Mouse (Mus musculus) kidney, embryonic 16.5 days (tissue): ENCODE measurements at regions not wholly inside any gene's neighbourhood (a gene's known extent, or its start where the extent isn't known, plus 50 kb on each side); places are given as distances from the start of the nearest gene placed in this dataset.
"Not testable (repeated sequence)": the region's sequence is repeated elsewhere in the genome, so short reads cannot be mapped to it uniquely, and the experiment has no call there.

Experiments
- ATAC-seq: fragments of 200-750 bp; cut with Nextera tagmentation; 2 replicates; pipeline ENCODE4 v1.8.0; 2017; ENCODE audit warnings: moderate TSS enrichment; ENCODE audit not compliant: low FRiP score, low TSS enrichment
- H3K27ac ChIP-seq: fragments of 300-500 bp; sonication (generic); 2 replicates; pipeline ENCODE4 v1.5.1; 2014; ENCODE audit warnings: low read length
- H3K27me3 ChIP-seq: fragments of 300-500 bp; sonication (generic); 2 replicates; pipeline ENCODE4 v1.6.1; 2014; ENCODE audit warnings: low read length, control low read depth, mixed read lengths; ENCODE audit not compliant: insufficient read depth
- H3K36me3 ChIP-seq: fragments of 300-500 bp; sonication (generic); 2 replicates; pipeline ENCODE4 v1.6.1; 2014; ENCODE audit warnings: low read length, control low read depth, mixed read lengths; ENCODE audit not compliant: insufficient read depth
- H3K4me1 ChIP-seq: fragments of 300-500 bp; sonication (generic); 2 replicates; pipeline ENCODE4 v1.6.1; 2014; ENCODE audit warnings: low read length, control low read depth, mixed read lengths; ENCODE audit not compliant: insufficient read depth
- H3K4me2 ChIP-seq: fragments of 300-500 bp; sonication (generic); replicated peaks from 2 replicates; pipeline ENCODE4 v1.6.1; 2014; ENCODE audit warnings: low read depth, low read length
- H3K4me3 ChIP-seq: fragments of 300-500 bp; sonication (generic); 2 replicates; pipeline ENCODE4 v1.5.1; 2014; ENCODE audit warnings: mild to moderate bottlenecking, low read length
- H3K9ac ChIP-seq: fragments of 300-500 bp; sonication (generic); replicated peaks from 2 replicates; pipeline ENCODE4 v1.6.1; 2014; ENCODE audit warnings: low read length
- H3K9me3 ChIP-seq: fragments of 300-500 bp; sonication (generic); 2 replicates; pipeline ENCODE4 v1.6.1; 2016; ENCODE audit warnings: low read length, control low read depth
- WGBS: fragments of 180-500 bp; shearing (Covaris S2); extraction: QIAGEN DNeasy Blood & Tissue Kit; methylation state at CpG from one replicate; pipeline ENCODE4 v1.1.7; 2014; 5-methylcytosine and 5-hydroxymethylcytosine counted together

DNA sequence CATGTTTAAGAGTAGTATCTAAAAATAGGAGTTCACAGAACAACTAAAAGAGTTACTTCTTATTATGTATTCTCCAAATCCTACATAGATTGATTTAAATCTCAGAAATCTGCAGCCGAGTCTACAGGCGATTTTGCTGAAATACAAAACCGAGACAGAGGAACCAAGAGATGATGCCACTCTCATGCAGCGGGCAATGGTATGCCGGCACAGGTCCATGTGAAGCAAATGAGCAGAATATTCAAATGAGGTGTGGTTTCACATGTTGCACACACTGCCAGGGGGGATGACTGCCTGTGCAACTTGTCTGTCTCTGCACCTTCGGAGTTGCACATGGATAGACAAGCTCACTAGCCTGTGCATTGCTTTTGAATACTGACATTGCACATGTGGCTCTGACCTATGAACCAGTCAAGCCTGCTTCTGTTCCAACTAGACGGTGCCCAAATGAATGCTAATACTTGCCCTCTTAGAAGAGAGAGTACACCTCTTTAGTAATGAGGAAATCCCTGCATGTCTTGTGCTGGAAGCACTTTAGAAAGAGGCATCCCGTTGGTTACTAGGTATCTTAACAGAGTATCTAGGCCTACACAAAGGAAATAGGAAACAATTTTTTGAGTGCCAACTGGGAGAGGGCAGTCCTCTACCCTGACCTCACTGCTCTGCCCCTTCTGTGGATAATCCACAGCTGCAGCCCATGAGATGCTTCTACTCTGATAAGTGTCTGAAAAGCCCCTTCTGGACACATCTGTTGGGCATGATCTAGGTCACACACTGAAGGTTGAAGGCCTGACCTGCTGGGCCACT, 787.4 kb upstream of the Pou3f3 start:
- Histone ChIP-seq H3K27ac (no peak overlapping the region), H3K36me3 (no peaks in the 10 kb centered on the region), H3K4me3 (no peak overlapping the region), H3K4me1 (no peaks in the 10 kb centered on the region), H3K4me2 (no peak overlapping the region), H3K27me3 (no peaks in the 10 kb centered on the region), H3K9me3 (no peaks in the 10 kb centered on the region), H3K9ac (no peak overlapping the region)
- no peak for ATAC-seq
- WGBS = 89% methylated on average over 8 of the region's 8 CpGs

GRCm38 (mm10) chr1:41908808-41909110, 786.8 kb upstream of the Pou3f3 start:
- Histone ChIP-seq H3K4me1 (no peaks in the 10 kb centered on the region), H3K9ac (no peak overlapping the region), H3K9me3 (no peaks in the 10 kb centered on the region), H3K36me3 (no peaks in the 10 kb centered on the region), H3K4me3 (no peak overlapping the region), H3K27me3 (no peaks in the 10 kb centered on the region), H3K4me2 (no peak overlapping the region), H3K27ac (no peak overlapping the region)
- ATAC-seq = no peak
- WGBS = 93% methylated on average over 5 of the region's 5 CpGs

- no peak for ATAC-seq
- 79% methylated on average over 5 of the region's 5 CpGs for WGBS
- H3K4me1 ChIP-seq = no peaks in the 10 kb centered on the region
- H3K9ac ChIP-seq = no peak overlapping the region
- no peaks in the 10 kb centered on the region for H3K27me3 ChIP-seq
- no peak overlapping the region for H3K27ac ChIP-seq
- H3K36me3 ChIP-seq = no peaks in the 10 kb centered on the region
- no peak overlapping the region for H3K4me3 ChIP-seq
- no peaks in the 10 kb centered on the region for H3K9me3 ChIP-seq
- no peak overlapping the region for H3K4me2 ChIP-seq
Observed at GRCm38 (mm10) chr1:41909799-41910198, 785.8 kb upstream of the Pou3f3 start.

DNA sequence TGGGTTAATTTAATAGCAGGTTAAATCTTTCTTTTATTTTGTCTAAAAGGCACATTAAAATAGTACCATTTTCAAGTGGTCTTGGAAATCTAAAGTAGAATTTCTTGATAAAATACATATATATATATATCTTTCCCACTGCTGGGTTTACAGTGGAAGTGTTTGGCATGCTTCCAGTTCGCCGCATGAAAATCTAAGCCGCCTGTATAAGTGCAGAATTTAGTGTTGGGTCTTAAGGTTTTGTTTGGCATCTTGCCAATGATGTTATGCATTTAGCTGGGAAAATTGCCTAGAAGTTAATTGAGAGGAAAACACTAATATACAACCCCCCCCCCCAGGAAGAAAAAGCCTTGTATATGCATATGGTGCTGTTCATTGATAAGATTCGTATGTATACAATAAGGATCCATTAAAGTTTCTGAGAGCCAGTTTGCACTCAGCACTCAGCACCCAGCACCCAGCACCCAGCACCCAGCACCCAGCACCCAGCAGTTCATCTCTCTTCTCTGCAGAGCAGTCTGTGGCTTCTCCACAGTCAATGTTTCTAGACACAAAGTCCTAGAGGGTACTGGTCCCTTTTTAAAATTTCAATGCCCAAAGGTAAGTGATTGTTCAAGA, 778.7 kb upstream of the Pou3f3 start:
- Histone ChIP-seq H3K9me3 (no peaks in the 10 kb centered on the region), H3K36me3 (no peaks in the 10 kb centered on the region), H3K27me3 (no peaks in the 10 kb centered on the region), H3K27ac (no peak overlapping the region), H3K9ac (no peak overlapping the region), H3K4me3 (no peak overlapping the region), H3K4me1 (no peaks in the 10 kb centered on the region), H3K4me2 (no peak overlapping the region)
- peak; percentile 57; the same call in 1 of the 2 replicates for ATAC-seq
- 38% methylated on average over 4 of the region's 4 CpGs for WGBS

- H3K9me3 ChIP-seq, H3K9ac ChIP-seq, H3K27me3 ChIP-seq, H3K4me1 ChIP-seq, H3K4me3 ChIP-seq, H3K4me2 ChIP-seq, H3K27ac ChIP-seq, H3K36me3 ChIP-seq: not testable (repeated sequence)
- peak; percentile 49; the same call in 1 of the 2 replicates for ATAC-seq
- 70% methylated on average over 5 of the region's 5 CpGs for WGBS
Observed at GRCm38 (mm10) chr1:41917807-41918206, 777.8 kb upstream of the Pou3f3 start.

- no peak overlapping the region for H3K9ac ChIP-seq
- H3K9me3 ChIP-seq = no peaks in the 10 kb centered on the region
- H3K27me3 ChIP-seq = no peaks in the 10 kb centered on the region
- H3K27ac ChIP-seq = no peak overlapping the region
- H3K4me2 ChIP-seq = 0 out of 2 replicates have a peak overlapping the region, but pooled peaks have one; percentile 10
- H3K4me3 ChIP-seq = no peak overlapping the region
- WGBS = 56% methylated on average over 11 of the region's 11 CpGs
- H3K4me1 ChIP-seq = no peaks in the 10 kb centered on the region
- H3K36me3 ChIP-seq = no peaks in the 10 kb centered on the region
- ATAC-seq = no peak
Observed at GRCm38 (mm10) chr1:41918394-41919262, 776.9 kb upstream of the Pou3f3 start.

DNA sequence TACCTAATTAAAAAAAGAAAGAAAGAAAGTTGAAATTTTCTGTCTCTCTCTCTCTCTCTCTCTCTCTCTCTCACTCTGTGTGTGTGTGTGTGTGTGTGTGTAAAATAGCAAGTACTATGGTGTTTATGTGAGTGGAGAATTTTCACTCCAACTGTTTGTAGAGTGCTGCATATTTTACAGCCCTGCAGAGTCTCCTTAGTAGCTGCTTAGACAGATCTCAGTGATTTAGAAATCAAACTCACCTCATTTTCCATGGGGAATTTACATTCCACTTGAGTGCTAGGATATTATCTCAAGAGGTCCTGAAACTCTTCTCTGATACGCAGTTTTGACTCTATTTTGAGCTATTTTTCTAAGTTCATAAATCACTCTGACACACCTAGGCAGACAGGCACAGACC, 761.8 kb upstream of the Pou3f3 start:
- H3K27ac ChIP-seq = no peak overlapping the region
- no peak overlapping the region for H3K4me2 ChIP-seq
- H3K36me3 ChIP-seq = no peaks in the 10 kb centered on the region
- H3K27me3 ChIP-seq = no peaks in the 10 kb centered on the region
- WGBS = 58% methylated on average over 1 of the region's 1 CpGs
- H3K4me1 ChIP-seq = no peaks in the 10 kb centered on the region
- no peak for ATAC-seq
- H3K4me3 ChIP-seq = no peak overlapping the region
- H3K9ac ChIP-seq = no peak overlapping the region
- H3K9me3 ChIP-seq = no peaks in the 10 kb centered on the region

- Histone ChIP-seq H3K27ac (no peak overlapping the region), H3K4me1 (no peaks in the 10 kb centered on the region), H3K9ac (no peak overlapping the region), H3K9me3 (no peaks in the 10 kb centered on the region), H3K36me3 (no peaks in the 10 kb centered on the region), H3K4me3 (no peak overlapping the region), H3K4me2 (no peak overlapping the region), H3K27me3 (no peaks in the 10 kb centered on the region)
- no peak for ATAC-seq
- 89% methylated on average over 7 of the region's 7 CpGs for WGBS
Observed at GRCm38 (mm10) chr1:41935912-41936478, 759.6 kb upstream of the Pou3f3 start.

DNA sequence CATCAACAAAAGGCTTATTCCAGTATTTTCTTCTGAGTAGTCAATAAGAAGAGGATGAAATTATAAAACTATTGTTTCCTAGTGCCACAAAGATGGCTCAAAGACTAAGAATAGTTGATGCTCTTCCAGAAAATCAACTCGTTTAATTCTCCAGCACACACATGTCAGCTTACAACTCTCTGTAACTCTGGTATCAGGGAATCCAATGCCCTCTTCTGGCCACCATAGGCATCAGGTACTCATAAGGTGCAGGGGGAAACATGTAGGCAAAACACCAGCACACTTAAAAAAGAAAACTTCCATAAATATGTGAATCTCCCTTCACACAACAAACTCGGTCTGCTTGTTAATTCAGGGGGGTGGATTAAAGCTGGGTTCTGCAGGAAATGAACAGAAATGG, 734.6 kb upstream of the Pou3f3 start:
- WGBS = 60% methylated on average over 2 of the region's 2 CpGs
- no peak overlapping the region for H3K9ac ChIP-seq
- H3K36me3 ChIP-seq = no peaks in the 10 kb centered on the region
- no peaks in the 10 kb centered on the region for H3K27me3 ChIP-seq
- H3K9me3 ChIP-seq = no peaks in the 10 kb centered on the region
- no peak overlapping the region for H3K4me2 ChIP-seq
- no peak for ATAC-seq
- H3K4me3 ChIP-seq = no peak overlapping the region
- H3K27ac ChIP-seq = no peak overlapping the region
- H3K4me1 ChIP-seq = no peaks in the 10 kb centered on the region
